Mouse (Mus musculus) E14TG2a.4 (cell line): ENCODE measurements at regions not wholly inside any gene's neighbourhood (a gene's known extent, or its start where the extent isn't known, plus 50 kb on each side); places are given as distances from the start of the nearest gene placed in this dataset.

ENCODE experiments used
- CTCF ChIP-seq: conservative IDR thresholded peaks from 2 replicates; pipeline ENCODE4 v1.5.1; 2014; ENCODE audit warnings: low read length
- POU5F1 ChIP-seq: IDR thresholded peaks from 2 replicates; pipeline ENCODE4 v1.6.1; 2014; ENCODE audit warnings: low read length, borderline replicate concordance

- TF ChIP-seq CTCF = no peak
- no peak for TF ChIP-seq POU5F1
These were observed 120.4 kb downstream of the Csl start for GRCm38 (mm10) chr10:99639022-99639421.
